Mouse (Mus musculus) limb, embryonic 10.5 days (tissue): Measurements from ENCODE around the gene Jade1. TPM values are rescaled to one million over a fixed set of nuclear protein-coding genes. Genes with fewer than 3 reads are reported as not detected.

ENCODE experiments used
- DNase-seq: peaks from one replicate; pipeline ENCODE4 v3.0.0-alpha.2; 2017; ENCODE audit warnings: low spot score
- H3K27ac ChIP-seq: fragments of 300-500 bp; sonication (generic); 2 replicates; pipeline ENCODE4 v1.5.1; 2016; ENCODE audit warnings: mild to moderate bottlenecking
- H3K27me3 ChIP-seq: fragments of 300-500 bp; sonication (generic); 2 replicates; pipeline ENCODE4 v1.6.1; 2016; ENCODE audit warnings: low read depth, mild to moderate bottlenecking; ENCODE audit not compliant: poor library complexity, severe bottlenecking
- H3K36me3 ChIP-seq: fragments of 300-500 bp; sonication (generic); 2 replicates; pipeline ENCODE4 v1.6.1; 2016; ENCODE audit warnings: mild to moderate bottlenecking, moderate library complexity
- H3K4me1 ChIP-seq: fragments of 300-500 bp; sonication (generic); 2 replicates; pipeline ENCODE4 v1.6.1; 2016
- H3K4me3 ChIP-seq: fragments of 300-500 bp; sonication (generic); 2 replicates; pipeline ENCODE4 v1.5.1; 2016; ENCODE audit warnings: mild to moderate bottlenecking, moderate library complexity
- H3K9me3 ChIP-seq: fragments of 300-500 bp; sonication (generic); replicated peaks from 2 replicates; pipeline ENCODE4 v1.6.1; 2016; ENCODE audit warnings: mild to moderate bottlenecking
- WGBS: fragments of 180-500 bp; shearing (Covaris S2); methylation state at CpG from one replicate; pipeline ENCODE4 v1.1.7; 2016; 5-methylcytosine and 5-hydroxymethylcytosine counted together
- polyA plus RNA-seq: library from polyadenylated mRNA; unstranded; fragments of >200 nt; fragmentation: Nextera tagmentation; extraction: Ambion mirVana; gene quantifications from 2 replicates; pipeline ENCODE4 v1.2.1, GENCODE M21; 2016

Jade1 gene
- polyA plus RNA-seq, 1 experiment from 2014 or later: 17.6 TPM

- DNase-seq: no peak
- no peaks in the 10 kb centered on the region for H3K27me3 ChIP-seq
- H3K4me1 ChIP-seq: peaks cover 8% of the 10 kb centered on the region; the same call in 1 of the 2 replicates
- no peak overlapping the region for H3K4me3 ChIP-seq
- H3K9me3 ChIP-seq: no peaks in the 10 kb centered on the region
- H3K36me3 ChIP-seq: peaks cover 79% of the 10 kb centered on the region
- no peak overlapping the region for H3K27ac ChIP-seq
- WGBS: 63% methylated on average over 9 of the region's 9 CpGs
Observed at GRCm38 (mm10) chr3:41598412-41598811, 42.9 kb downstream of the Jade1 start.

- Histone ChIP-seq H3K4me3 (no peak overlapping the region), H3K9me3 (no peaks in the 10 kb centered on the region), H3K27me3 (no peaks in the 10 kb centered on the region), H3K4me1 (peaks cover 11% of the 10 kb centered on the region; the same call in 1 of the 2 replicates), H3K27ac (0 out of 2 replicates have a peak overlapping the region, but pooled peaks have one; percentile 14), H3K36me3 (peaks cover 74% of the 10 kb centered on the region)
- WGBS: 96% methylated on average over 10 of the region's 10 CpGs
- DNase-seq: no peak
Observed at GRCm38 (mm10) chr3:41599226-41599625, 43.7 kb downstream of the Jade1 start.

GRCm38 (mm10) chr3:41599806-41600589 lies 44.5 kb downstream of the Jade1 start:
- no peak overlapping the region for H3K4me3 ChIP-seq
- peaks cover 11% of the 10 kb centered on the region; the same call in 1 of the 2 replicates for H3K4me1 ChIP-seq
- no peaks in the 10 kb centered on the region for H3K27me3 ChIP-seq
- WGBS: 88% methylated on average over 14 of the region's 14 CpGs
- peaks cover 74% of the 10 kb centered on the region for H3K36me3 ChIP-seq
- DNase-seq: no peak
- 0 out of 2 replicates have a peak overlapping the region, but pooled peaks have one; percentile 14 for H3K27ac ChIP-seq
- H3K9me3 ChIP-seq: no peaks in the 10 kb centered on the region

GRCm38 (mm10) chr3:41601226-41602020 lies 45.9 kb downstream of the Jade1 start:
- no peaks in the 10 kb centered on the region for H3K27me3 ChIP-seq
- no peaks in the 10 kb centered on the region for H3K9me3 ChIP-seq
- no peak overlapping the region for H3K27ac ChIP-seq
- H3K4me1 ChIP-seq: peaks cover 11% of the 10 kb centered on the region; the same call in 1 of the 2 replicates
- H3K36me3 ChIP-seq: peaks cover 73% of the 10 kb centered on the region
- peak; percentile 26 for DNase-seq
- 92% methylated on average over 9 of the region's 9 CpGs for WGBS
- H3K4me3 ChIP-seq: no peak overlapping the region

GRCm38 (mm10) chr3:41602933-41603332 lies 47.4 kb downstream of the Jade1 start:
- H3K4me1 ChIP-seq: peaks cover 11% of the 10 kb centered on the region; the same call in 1 of the 2 replicates
- no peak overlapping the region for H3K4me3 ChIP-seq
- 73% methylated on average over 10 of the region's 10 CpGs for WGBS
- H3K9me3 ChIP-seq: no peaks in the 10 kb centered on the region
- H3K27me3 ChIP-seq: no peaks in the 10 kb centered on the region
- no peak overlapping the region for H3K27ac ChIP-seq
- DNase-seq: no peak
- H3K36me3 ChIP-seq: peaks cover 64% of the 10 kb centered on the region

GRCm38 (mm10) chr3:41603470-41604019 lies 48.0 kb downstream of the Jade1 start:
- Histone ChIP-seq H3K27me3 (no peaks in the 10 kb centered on the region), H3K9me3 (no peaks in the 10 kb centered on the region), H3K4me1 (peaks cover 8% of the 10 kb centered on the region; the same call in 1 of the 2 replicates), H3K36me3 (peaks cover 58% of the 10 kb centered on the region), H3K27ac (0 out of 2 replicates have a peak overlapping the region, but pooled peaks have one; percentile 17), H3K4me3 (no peak overlapping the region)
- 43% methylated on average over 5 of the region's 5 CpGs for WGBS
- peak; percentile 16 for DNase-seq

GRCm38 (mm10) chr3:41604629-41605321 lies 49.2 kb downstream of the Jade1 start:
- H3K27me3 ChIP-seq: no peaks in the 10 kb centered on the region
- H3K27ac ChIP-seq: no peak overlapping the region
- 89% methylated on average over 12 of the region's 12 CpGs for WGBS
- H3K4me1 ChIP-seq: peaks cover 8% of the 10 kb centered on the region; the same call in 1 of the 2 replicates
- peaks cover 53% of the 10 kb centered on the region for H3K36me3 ChIP-seq
- no peaks in the 10 kb centered on the region for H3K9me3 ChIP-seq
- H3K4me3 ChIP-seq: no peak overlapping the region
- peak; percentile 22 for DNase-seq

GRCm38 (mm10) chr3:41605601-41606329 lies 50.2 kb downstream of the Jade1 start:
- H3K27me3 ChIP-seq: no peaks in the 10 kb centered on the region
- H3K4me1 ChIP-seq: peaks cover 8% of the 10 kb centered on the region; the same call in 1 of the 2 replicates
- H3K27ac ChIP-seq: no peak overlapping the region
- H3K9me3 ChIP-seq: no peaks in the 10 kb centered on the region
- WGBS: 92% methylated on average over 13 of the region's 13 CpGs
- no peak overlapping the region for H3K4me3 ChIP-seq
- DNase-seq: no peak
- peaks cover 56% of the 10 kb centered on the region for H3K36me3 ChIP-seq

- H3K4me3 ChIP-seq: no peak overlapping the region
- H3K9me3 ChIP-seq: no peaks in the 10 kb centered on the region
- peaks cover 59% of the 10 kb centered on the region for H3K36me3 ChIP-seq
- WGBS: 94% methylated on average over 4 of the region's 4 CpGs
- DNase-seq: no peak
- no peaks in the 10 kb centered on the region for H3K27me3 ChIP-seq
- peaks cover 8% of the 10 kb centered on the region; the same call in 1 of the 2 replicates for H3K4me1 ChIP-seq
- H3K27ac ChIP-seq: no peak overlapping the region
Observed at GRCm38 (mm10) chr3:41606330-41606664, 50.8 kb downstream of the Jade1 start.

- 91% methylated on average over 9 of the region's 9 CpGs for WGBS
- peaks cover 60% of the 10 kb centered on the region for H3K36me3 ChIP-seq
- H3K4me3 ChIP-seq: no peak overlapping the region
- peaks cover 8% of the 10 kb centered on the region; the same call in 1 of the 2 replicates for H3K4me1 ChIP-seq
- H3K9me3 ChIP-seq: no peaks in the 10 kb centered on the region
- no peak overlapping the region for H3K27ac ChIP-seq
- DNase-seq: no peak
- H3K27me3 ChIP-seq: no peaks in the 10 kb centered on the region
Observed at GRCm38 (mm10) chr3:41607050-41607449, 51.5 kb downstream of the Jade1 start.

GRCm38 (mm10) chr3:41607467-41607866 lies 51.9 kb downstream of the Jade1 start:
- no peaks in the 10 kb centered on the region for H3K27me3 ChIP-seq
- 97% methylated on average over 8 of the region's 8 CpGs for WGBS
- peaks cover 8% of the 10 kb centered on the region; the same call in 1 of the 2 replicates for H3K4me1 ChIP-seq
- H3K36me3 ChIP-seq: peaks cover 64% of the 10 kb centered on the region
- H3K4me3 ChIP-seq: no peak overlapping the region
- no peak overlapping the region for H3K27ac ChIP-seq
- H3K9me3 ChIP-seq: no peaks in the 10 kb centered on the region
- no peak for DNase-seq

GRCm38 (mm10) chr3:41609071-41609470 lies 53.5 kb downstream of the Jade1 start:
- H3K4me3 ChIP-seq: no peak overlapping the region
- DNase-seq: no peak

More at GRCm38 (mm10) chr3:41609071-41609470, 53.5 kb downstream of the Jade1 start:
- WGBS: 87% methylated on average over 5 of the region's 5 CpGs
- peaks cover 79% of the 10 kb centered on the region for H3K36me3 ChIP-seq
- H3K4me1 ChIP-seq: no peaks in the 10 kb centered on the region
- H3K9me3 ChIP-seq: no peaks in the 10 kb centered on the region
- H3K27me3 ChIP-seq: no peaks in the 10 kb centered on the region
- H3K27ac ChIP-seq: no peak overlapping the region
